Mouse (Mus musculus): ENCODE measurements at regions not wholly inside any gene's neighbourhood (a gene's known extent, or its start where the extent isn't known, plus 50 kb on each side); places are given as distances from the start of the nearest gene placed in this dataset.
"Not testable (repeated sequence)": the region's sequence is repeated elsewhere in the genome, so short reads cannot be mapped to it uniquely, and the experiment has no call there.

DNA sequence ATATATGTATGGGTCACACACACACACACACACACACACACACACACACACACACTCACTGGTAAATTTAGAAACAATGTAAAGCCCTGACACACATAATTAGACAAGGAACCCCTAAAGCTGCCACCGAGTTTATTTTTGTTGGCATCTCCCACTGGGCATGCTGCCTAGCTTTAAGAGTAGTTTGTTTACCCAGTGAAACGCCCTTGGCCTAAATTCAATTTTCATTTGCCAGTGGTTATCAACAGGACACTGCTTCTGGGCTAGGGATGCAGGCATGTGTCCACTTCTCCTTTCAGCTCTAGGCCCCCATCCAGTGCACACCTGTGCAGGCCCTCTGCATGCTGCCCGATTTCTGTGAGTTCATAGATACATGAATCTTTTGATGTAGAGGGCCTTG lies 73.7 kb upstream of the 1110032F04Rik start:
- no peak overlapping the region for H3K9ac ChIP-seq (ENCODE audit: control insufficient read depth, low read depth, low read length, poor library complexity, severe bottlenecking)
- H3K9me3 ChIP-seq (replicated peaks; ENCODE audit: insufficient read depth, low read length) = no peaks in the 10 kb centered on the region
- DNase-seq (ENCODE audit: low read depth, low spot score) = no peak
- H3K27me3 ChIP-seq (ENCODE audit: control insufficient read depth in 1 of 2, insufficient read depth in 2 of 2, low read length in 2 of 2) = no peaks in the 10 kb centered on the region
- no peaks in the 10 kb centered on the region for H3K36me3 ChIP-seq (ENCODE audit: control insufficient read depth in 1 of 2, insufficient read depth in 2 of 2, low read length in 2 of 2)
- TF ChIP-seq RAD21 (IDR thresholded peaks at IDR 0.05; ENCODE audit: low read depth, low read length) (no peak), POLR2AphosphoS2 (IDR thresholded peaks at IDR 0.05; ENCODE audit: low read length) (no peak), TAL1 (IDR thresholded peaks at IDR 0.05; ENCODE audit: low read length) (no peak), MAX (IDR thresholded peaks at IDR 0.05; ENCODE audit: low read length) (no peak), NRF1 (IDR thresholded peaks at IDR 0.05; ENCODE audit: insufficient read depth, low read depth, low read length, poor library complexity, severe bottlenecking) (no peak), ZNF384 (IDR thresholded peaks at IDR 0.05; ENCODE audit: low read depth, low read length) (no peak), ZC3H11A (IDR thresholded peaks at IDR 0.05; ENCODE audit: low read depth, low read length) (no peak), MEF2A (IDR thresholded peaks at IDR 0.05; ENCODE audit: extremely low read depth, insufficient replicate concordance, low read depth, low read length, poor library complexity, severe bottlenecking) (no peak), POLR2A (IDR thresholded peaks at IDR 0.05; ENCODE audit: control insufficient read depth in 1 of 2, insufficient read depth in 1 of 2, low read depth in 1 of 2, low read length in 2 of 2, poor library complexity in 1 of 2) (no peak), E2F4 (IDR thresholded peaks at IDR 0.05; ENCODE audit: borderline replicate concordance, low read depth, low read length) (no peak), UBTF (IDR thresholded peaks at IDR 0.05; ENCODE audit: borderline replicate concordance, insufficient read depth, low read depth, low read length) (no peak), MYC (IDR thresholded peaks at IDR 0.05; ENCODE audit: low read depth, low read length) (no peak), HCFC1 (IDR thresholded peaks at IDR 0.05; ENCODE audit: low read depth, low read length) (no peak), SMC3 (IDR thresholded peaks at IDR 0.05; ENCODE audit: low read depth, low read length) (no peak), SIN3A (IDR thresholded peaks at IDR 0.05; ENCODE audit: low read length) (no peak), MAFK (IDR thresholded peaks at IDR 0.05; ENCODE audit: borderline replicate concordance, low read depth, low read length) (no peak), ELF1 (IDR thresholded peaks at IDR 0.05; ENCODE audit: low read depth, low read length) (no peak), RCOR1 (IDR thresholded peaks at IDR 0.05; ENCODE audit: low read depth, low read length) (no peak), USF2 (IDR thresholded peaks at IDR 0.05; ENCODE audit: borderline replicate concordance in 1 of 2, insufficient read depth in 1 of 2, low read depth in 1 of 2, low read length in 2 of 2) (no peak)
- no peaks in the 10 kb centered on the region for H3K79me2 ChIP-seq (ENCODE audit: control insufficient read depth, insufficient read depth, low read length, poor library complexity)
- no peaks in the 10 kb centered on the region for H3K4me1 ChIP-seq (ENCODE audit: control insufficient read depth in 1 of 2, insufficient read depth in 2 of 2, low read length in 2 of 2)
- H3K27ac ChIP-seq (ENCODE audit: control insufficient read depth, low read depth, low read length) = no peak overlapping the region
- no peak overlapping the region for H3K4me3 ChIP-seq (ENCODE audit: control insufficient read depth in 1 of 2, insufficient read depth in 1 of 2, low read depth in 2 of 2, low read length in 2 of 2)

DNA sequence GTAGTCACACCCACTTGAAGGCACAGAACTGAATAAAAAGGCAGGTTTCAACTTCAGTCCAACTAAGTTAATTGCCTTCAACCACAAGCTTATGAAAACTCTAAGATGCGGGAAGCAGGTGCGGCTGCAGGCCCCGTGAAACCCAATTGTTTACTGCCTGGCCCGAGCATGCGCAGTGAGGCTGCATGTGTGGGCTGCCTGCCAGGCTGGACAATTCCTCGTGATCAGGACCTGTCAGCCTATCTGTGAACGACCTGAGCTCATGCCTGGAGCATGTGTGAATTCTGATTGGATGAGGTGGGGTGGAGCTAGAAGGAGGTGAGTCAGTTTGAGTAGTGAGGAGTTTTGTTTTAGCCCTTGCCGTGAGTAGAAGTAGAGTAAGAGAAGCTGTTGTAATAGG lies 71.0 kb upstream of the 1110032F04Rik start:
- H3K79me2 ChIP-seq (ENCODE audit: control insufficient read depth, insufficient read depth, low read length, poor library complexity); DNase-seq (ENCODE audit: low read depth, low spot score); H3K4me3 ChIP-seq (ENCODE audit: control insufficient read depth in 1 of 2, insufficient read depth in 1 of 2, low read depth in 2 of 2, low read length in 2 of 2); H3K27ac ChIP-seq (ENCODE audit: control insufficient read depth, low read depth, low read length); H3K9ac ChIP-seq (ENCODE audit: control insufficient read depth, low read depth, low read length, poor library complexity, severe bottlenecking); H3K4me1 ChIP-seq (ENCODE audit: control insufficient read depth in 1 of 2, insufficient read depth in 2 of 2, low read length in 2 of 2); H3K27me3 ChIP-seq (ENCODE audit: control insufficient read depth in 1 of 2, insufficient read depth in 2 of 2, low read length in 2 of 2); H3K9me3 ChIP-seq (replicated peaks; ENCODE audit: insufficient read depth, low read length); H3K36me3 ChIP-seq (ENCODE audit: control insufficient read depth in 1 of 2, insufficient read depth in 2 of 2, low read length in 2 of 2): not testable (repeated sequence)

Measured in MEL (cell line).